Mouse (Mus musculus) C2C12 (cell line): Measurements from ENCODE around the gene Rpn2. TPM values are rescaled to one million over a fixed set of nuclear protein-coding genes. Genes with fewer than 3 reads are reported as not detected.

Source experiments
- H3K27me3 ChIP-seq: one replicate; pipeline ENCODE4 v1.6.1; 2011; ENCODE audit not compliant: control insufficient read depth, insufficient read depth, insufficient read length
- H3K36me3 ChIP-seq: one replicate; pipeline ENCODE4 v1.6.1; 2011; ENCODE audit not compliant: control insufficient read depth, insufficient read depth
- H3K4me3 ChIP-seq: one replicate; pipeline ENCODE4 v1.5.1; 2011; ENCODE audit warnings: mild to moderate bottlenecking, control low read depth; ENCODE audit not compliant: poor library complexity, insufficient read depth, severe bottlenecking
- H3K79me2 ChIP-seq: one replicate; pipeline ENCODE4 v1.6.1; 2011; ENCODE audit not compliant: control insufficient read depth, insufficient read depth
- H3K79me3 ChIP-seq: one replicate; pipeline ENCODE4 v1.6.1; 2011; ENCODE audit warnings: low read depth, control low read depth
- H3ac ChIP-seq: one replicate; pipeline ENCODE3; 2011; ENCODE audit warnings: low read depth; ENCODE audit not compliant: control insufficient read depth, insufficient read length
- CEBPB ChIP-seq: IDR thresholded peaks from one replicate; pipeline ENCODE4 v1.6.1; 2011; ENCODE audit warnings: low read depth, mild to moderate bottlenecking, control low read depth, moderate library complexity
- CTCF ChIP-seq: IDR thresholded peaks from one replicate; pipeline ENCODE4 v1.5.1; 2011; ENCODE audit not compliant: control insufficient read depth, insufficient read depth, insufficient read length
- FOSL1 ChIP-seq: IDR thresholded peaks from one replicate; pipeline ENCODE4 v1.8.0; 2011; ENCODE audit warnings: mild to moderate bottlenecking, low read length; ENCODE audit not compliant: poor library complexity, insufficient read depth, severe bottlenecking
- MAX ChIP-seq: IDR thresholded peaks from one replicate; pipeline ENCODE4 v1.6.1; 2011; ENCODE audit warnings: mild to moderate bottlenecking, control low read depth
- MYOD1 ChIP-seq: IDR thresholded peaks from one replicate; pipeline ENCODE4 v1.6.1; 2011; ENCODE audit warnings: low read depth; ENCODE audit not compliant: control insufficient read depth, insufficient read length
- MYOG ChIP-seq: IDR thresholded peaks from one replicate; pipeline ENCODE4 v1.6.1; 2011; ENCODE audit not compliant: control insufficient read depth, insufficient read length; ENCODE audit errors: extremely low read depth
- USF1 ChIP-seq: IDR thresholded peaks from one replicate; pipeline ENCODE4 v1.6.1; 2011; ENCODE audit warnings: low read depth, mild to moderate bottlenecking, control low read depth, moderate library complexity
- polyA plus RNA-seq: library from polyadenylated mRNA; unstranded; fragments of >200 nt; fragmentation: generic; extraction: Trizol; gene quantifications from one replicate; pipeline ENCODE4 v1.2.1, GENCODE M21; 2012; ENCODE audit warnings: missing spikeins

The Rpn2 gene
- polyA plus RNA-seq, 1 experiment: 210 TPM

DNA sequence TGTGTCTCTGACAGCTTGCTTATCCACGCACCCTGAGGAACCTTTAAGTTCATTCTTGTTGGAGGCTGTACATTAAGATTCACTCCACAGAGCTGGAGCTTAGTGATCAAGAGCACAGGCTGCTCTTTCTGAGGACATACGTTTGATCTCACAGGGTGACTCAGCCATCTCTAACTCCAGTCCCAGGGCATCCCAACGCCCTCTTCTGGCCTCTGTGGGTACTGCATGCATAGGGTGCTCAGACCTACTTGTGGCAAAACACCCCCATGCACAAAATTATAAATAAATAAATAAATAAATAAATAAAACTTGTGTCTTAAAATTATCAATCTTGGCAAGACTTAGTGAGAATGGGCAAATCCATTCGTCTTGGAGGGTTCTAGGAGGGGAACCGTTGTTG, 59.8 kb downstream of the Rpn2 start:
- no peaks in the 10 kb centered on the region for H3K79me2 ChIP-seq
- peak; percentile 34 for TF ChIP-seq CTCF
- TF ChIP-seq CEBPB: no peak
- no peak for TF ChIP-seq MAX
- no peaks in the 10 kb centered on the region for H3K79me3 ChIP-seq
- H3K27me3 ChIP-seq: no peaks in the 10 kb centered on the region
- no peak overlapping the region for H3ac ChIP-seq
- no peak overlapping the region for H3K4me3 ChIP-seq
- no peaks in the 10 kb centered on the region for H3K36me3 ChIP-seq

DNA sequence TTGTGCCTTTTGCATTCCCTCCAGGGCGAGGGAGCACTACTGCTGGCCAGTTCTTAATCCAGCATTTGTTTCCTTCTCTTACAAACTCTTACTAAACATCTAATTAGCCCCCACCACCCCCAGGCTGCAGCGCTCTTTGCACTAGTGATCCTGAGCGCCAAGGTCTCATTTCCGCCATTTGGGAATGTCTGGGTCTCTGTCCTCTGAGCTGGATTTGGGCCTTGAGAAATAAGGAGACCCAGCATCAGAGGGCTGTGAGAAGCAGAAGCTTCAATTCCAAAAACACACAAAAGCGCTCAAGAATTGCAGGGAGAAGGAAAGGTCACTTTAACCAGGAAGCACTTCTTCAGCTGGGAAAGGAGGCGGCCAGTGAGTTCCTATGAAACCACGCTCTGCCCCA, 60.7 kb downstream of the Rpn2 start:
- Histone ChIP-seq H3K79me2 (no peaks in the 10 kb centered on the region), H3K27me3 (no peaks in the 10 kb centered on the region), H3ac (no peak overlapping the region), H3K36me3 (no peaks in the 10 kb centered on the region), H3K4me3 (no peak overlapping the region), H3K79me3 (no peaks in the 10 kb centered on the region)
- TF ChIP-seq USF1 (no peak), MAX (no peak), MYOG (no peak), MYOD1 (no peak)

DNA sequence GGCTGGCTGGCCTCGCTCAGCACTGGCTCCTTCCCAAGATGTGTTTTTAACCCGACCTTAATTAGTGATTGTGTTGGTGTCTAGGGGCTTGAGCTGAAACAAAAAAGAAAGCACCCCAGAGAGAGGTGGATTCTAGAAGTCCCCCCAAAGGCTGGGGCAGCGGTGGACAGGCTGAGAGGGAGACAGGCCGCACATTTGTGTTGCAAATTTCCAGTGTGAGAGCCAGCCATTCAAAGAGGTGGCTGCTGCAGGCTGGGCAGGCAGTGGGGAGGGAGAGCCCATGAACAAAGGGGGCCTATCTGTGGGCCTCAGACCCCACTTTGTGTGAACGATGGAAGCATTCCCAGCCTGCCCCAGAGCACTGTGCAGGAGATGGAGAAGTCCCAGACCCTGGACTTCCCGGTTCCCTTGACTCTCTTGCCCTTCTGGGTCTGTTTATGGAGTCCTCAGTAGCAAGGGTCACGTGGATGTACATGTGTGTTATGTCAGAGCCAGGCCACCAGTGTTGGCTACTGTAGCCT, 61.5 kb downstream of the Rpn2 start:
- no peaks in the 10 kb centered on the region for H3K79me2 ChIP-seq
- no peak overlapping the region for H3K4me3 ChIP-seq
- no peaks in the 10 kb centered on the region for H3K27me3 ChIP-seq
- no peaks in the 10 kb centered on the region for H3K36me3 ChIP-seq
- no peak for TF ChIP-seq FOSL1
- TF ChIP-seq MYOD1: no peak
- TF ChIP-seq CTCF: no peak
- no peak for TF ChIP-seq MAX
- TF ChIP-seq USF1: no peak
- no peak for TF ChIP-seq CEBPB
- no peak for TF ChIP-seq MYOG
- H3K79me3 ChIP-seq: no peaks in the 10 kb centered on the region
- H3ac ChIP-seq: no peak overlapping the region

DNA sequence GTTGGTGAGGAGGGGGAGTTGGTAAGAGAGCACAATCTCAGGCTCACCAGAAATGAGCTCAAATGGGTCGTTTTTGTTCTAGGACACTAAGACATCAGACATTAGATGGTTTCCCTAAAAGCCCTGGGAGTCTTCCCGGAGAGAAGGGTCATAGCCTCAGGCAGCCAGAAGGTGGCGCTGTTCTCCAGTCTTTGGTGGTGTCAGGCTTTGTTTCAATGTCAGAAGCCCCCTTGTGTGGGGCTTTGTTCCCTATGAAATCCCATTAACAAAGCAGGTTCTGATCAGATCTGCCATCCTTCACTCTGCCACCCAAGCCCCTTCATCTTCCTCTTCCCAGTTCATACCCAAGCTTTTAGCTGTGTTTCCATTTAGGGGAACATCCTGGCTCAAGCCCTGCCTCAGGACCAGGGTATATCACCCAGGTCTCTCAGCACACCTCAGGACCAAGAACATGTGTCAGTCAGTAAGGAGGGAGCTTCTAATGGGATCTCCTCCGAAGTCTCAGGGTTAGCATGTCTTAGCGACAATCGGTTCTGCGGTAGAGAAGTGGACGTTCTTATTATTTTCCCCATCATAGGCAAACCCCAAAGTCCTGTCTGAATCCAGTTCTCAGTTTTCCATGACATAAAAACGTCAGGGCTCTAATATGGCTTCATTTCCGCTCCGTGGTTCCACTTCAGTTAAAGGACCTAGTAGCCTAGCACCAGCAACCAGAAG, 62.9 kb downstream of the Rpn2 start:
- Histone ChIP-seq H3K27me3 (no peaks in the 10 kb centered on the region), H3K36me3 (no peaks in the 10 kb centered on the region), H3K4me3 (no peak overlapping the region), H3K79me2 (no peaks in the 10 kb centered on the region), H3K79me3 (no peaks in the 10 kb centered on the region), H3ac (no peak overlapping the region)
- TF ChIP-seq MYOG (no peak), MAX (no peak), CTCF (peak; percentile 62), USF1 (no peak), CEBPB (no peak), MYOD1 (no peak)

DNA sequence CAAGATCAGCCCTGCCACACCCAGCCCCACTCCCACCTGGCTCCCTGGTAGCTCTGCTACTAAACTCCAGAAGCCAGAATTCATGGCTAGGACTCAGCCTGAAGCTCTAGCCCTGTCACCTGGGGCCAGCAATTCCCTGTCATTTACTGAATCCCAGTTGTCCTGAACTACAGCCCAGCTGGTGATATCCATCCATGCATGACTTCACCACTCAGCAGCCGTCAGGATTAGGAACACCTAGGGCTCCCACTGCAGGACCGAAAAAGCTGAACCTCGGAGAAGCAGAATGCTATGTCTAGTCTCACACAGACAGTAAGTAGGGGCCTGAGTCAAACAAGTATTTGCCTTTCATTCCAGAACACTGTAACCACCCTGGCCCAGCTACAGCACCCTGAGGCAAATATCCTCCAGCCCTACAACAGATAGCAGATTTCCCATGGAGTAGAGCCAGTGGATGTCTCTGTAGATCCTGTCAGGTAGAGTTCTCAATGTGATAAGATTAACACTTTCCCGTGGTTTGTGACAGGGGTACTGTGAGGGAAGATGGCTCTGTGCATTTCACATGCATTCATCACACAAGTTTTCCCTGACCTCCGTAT, 63.6 kb downstream of the Rpn2 start:
- Histone ChIP-seq H3K36me3 (no peaks in the 10 kb centered on the region), H3K27me3 (no peaks in the 10 kb centered on the region), H3ac (no peak overlapping the region), H3K79me2 (no peaks in the 10 kb centered on the region), H3K79me3 (no peaks in the 10 kb centered on the region), H3K4me3 (no peak overlapping the region)
- TF ChIP-seq FOSL1 (no peak), CEBPB (no peak), USF1 (no peak), MYOG (no peak), MAX (no peak), MYOD1 (no peak), CTCF (no peak)

DNA sequence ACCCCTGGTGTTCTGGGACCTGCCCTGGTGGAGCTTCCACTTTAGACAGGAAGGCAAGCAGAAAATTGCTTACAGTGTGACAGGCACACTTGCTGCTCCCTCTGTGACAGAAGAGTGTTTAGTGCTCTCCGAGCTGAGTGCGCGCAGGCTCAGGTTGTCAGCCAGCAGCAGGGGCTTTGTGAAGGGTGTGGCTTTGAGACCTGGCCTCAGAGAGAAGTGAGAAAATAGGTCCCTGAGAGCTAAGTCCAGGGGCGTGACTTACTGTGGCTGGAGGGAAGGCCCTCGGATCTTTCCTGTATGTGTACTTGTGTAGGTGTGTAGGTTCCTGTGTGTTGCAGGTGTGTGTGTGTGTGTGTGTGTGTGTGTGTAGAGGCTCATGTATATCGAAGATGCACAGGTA, 64.5 kb downstream of the Rpn2 start:
- no peaks in the 10 kb centered on the region for H3K36me3 ChIP-seq
- no peaks in the 10 kb centered on the region for H3K79me3 ChIP-seq
- H3K4me3 ChIP-seq: no peak overlapping the region
- TF ChIP-seq CTCF (no peak), MAX (no peak), USF1 (no peak), MYOD1 (no peak), MYOG (no peak), FOSL1 (no peak), CEBPB (no peak)
- H3K27me3 ChIP-seq: no peaks in the 10 kb centered on the region
- H3ac ChIP-seq: no peak overlapping the region
- H3K79me2 ChIP-seq: no peaks in the 10 kb centered on the region
